Comparison of ENCODE assay signal across 13 mouse cellular contexts in genomic region chr12:29124079-29124668, GRCm38 (mm10).
DNase-seq lines count a peak whose midpoint lies in the region; ATAC-seq and TF ChIP-seq lines count a peak whose summit lies in the region.
"Had no signal": no experiment of that assay in that cellular context is flagged by ENCODE, and none has a peak within 500 bp of the region (broad histone marks: within the 10 kb centered on the region; RNA-seq: fewer than 3 reads in every experiment).

No protein-coding gene starts in this region.

- H3K4me3 ChIP-seq in hindbrain, embryonic 14.5 days (replicated peaks; ENCODE audit: low read length): no peak overlapping the region
- H3K4me3 ChIP-seq in hindbrain, embryonic 12.5 days: no peak overlapping the region
- H3K4me3 ChIP-seq in neural tube, embryonic 11.5 days (ENCODE audit: low read depth, low read length): no peak overlapping the region
- H3K4me3 ChIP-seq in limb, embryonic 14.5 days (replicated peaks; ENCODE audit: low read length): no peak overlapping the region

- no peaks in the 10 kb centered on the region for H3K36me3 ChIP-seq in hindbrain, embryonic 14.5 days (replicated peaks; ENCODE audit: control insufficient read depth, insufficient read depth)
- no peaks in the 10 kb centered on the region for H3K36me3 ChIP-seq in hindbrain, embryonic 12.5 days
- H3K36me3 ChIP-seq in neural tube, embryonic 11.5 days (ENCODE audit: control insufficient read depth, insufficient read depth, low read length): no peaks in the 10 kb centered on the region
- no peaks in the 10 kb centered on the region for H3K36me3 ChIP-seq in limb, embryonic 14.5 days (ENCODE audit: control insufficient read depth, insufficient read depth, low read length)

- no peak for TF ChIP-seq POLR2A in limb, embryonic 14.5 days (IDR thresholded peaks at IDR 0.05; ENCODE audit: borderline replicate concordance, extremely low read depth, insufficient read depth, insufficient read length)

- H3K4me2 ChIP-seq in hindbrain, embryonic 14.5 days (replicated peaks): no peak overlapping the region
- no peak overlapping the region for H3K4me2 ChIP-seq in hindbrain, embryonic 12.5 days (replicated peaks)
- no peak overlapping the region for H3K4me2 ChIP-seq in neural tube, embryonic 11.5 days (ENCODE audit: low read depth)
- no peak overlapping the region for H3K4me2 ChIP-seq in limb, embryonic 14.5 days (replicated peaks; ENCODE audit: low read depth, low read length, severe bottlenecking)

- no peaks in the 10 kb centered on the region for H3K27me3 ChIP-seq in hindbrain, embryonic 14.5 days (ENCODE audit: control insufficient read depth, insufficient read depth, low read length)
- H3K27me3 ChIP-seq in hindbrain, embryonic 12.5 days: no peaks in the 10 kb centered on the region
- no peaks in the 10 kb centered on the region for H3K27me3 ChIP-seq in neural tube, embryonic 11.5 days (ENCODE audit: control insufficient read depth, insufficient read depth, low read length)
- no peaks in the 10 kb centered on the region for H3K27me3 ChIP-seq in limb, embryonic 14.5 days (ENCODE audit: control insufficient read depth, insufficient read depth, low read length)

- peaks cover 19% of the 10 kb centered on the region for H3K4me1 ChIP-seq in hindbrain, embryonic 14.5 days (replicated peaks; ENCODE audit: control insufficient read depth, insufficient read depth, low read length)
- H3K4me1 ChIP-seq in hindbrain, embryonic 12.5 days: peaks cover 10% of the 10 kb centered on the region
- no peaks in the 10 kb centered on the region; the same call in 1 of the 2 replicates for H3K4me1 ChIP-seq in neural tube, embryonic 11.5 days (ENCODE audit: control insufficient read depth, insufficient read depth, low read length)
- peaks cover 20% of the 10 kb centered on the region for H3K4me1 ChIP-seq in limb, embryonic 14.5 days (ENCODE audit: control insufficient read depth, insufficient read depth, low read length)

- no peak for ATAC-seq in hindbrain, embryonic 14.5 days (ENCODE audit: low FRiP score)
- no peak for ATAC-seq in hindbrain, embryonic 12.5 days (ENCODE audit: low FRiP score)
- no peak for ATAC-seq in neural tube, embryonic 11.5 days (ENCODE audit: insufficient read depth, low FRiP score, low TSS enrichment)
- ATAC-seq in limb, embryonic 14.5 days (ENCODE audit: low FRiP score, low read depth): peak; percentile 42; the same call in 1 of the 2 replicates
- ATAC-seq: intestine, postnatal 0 days had no signal

- H3K27ac ChIP-seq in hindbrain, embryonic 14.5 days: peak overlapping the region; percentile 76
- H3K27ac ChIP-seq in hindbrain, embryonic 12.5 days: no peak overlapping the region; the same call in 1 of the 2 replicates
- peak overlapping the region; percentile 35; the same call in 1 of the 2 replicates for H3K27ac ChIP-seq in neural tube, embryonic 11.5 days (ENCODE audit: low read depth, low read length)
- H3K27ac ChIP-seq in limb, embryonic 14.5 days (replicated peaks; ENCODE audit: low read depth, low read length): no peak overlapping the region

- no peak overlapping the region for H3K9ac ChIP-seq in hindbrain, embryonic 14.5 days
- H3K9ac ChIP-seq in hindbrain, embryonic 12.5 days: no peak overlapping the region
- no peak overlapping the region for H3K9ac ChIP-seq in neural tube, embryonic 11.5 days (ENCODE audit: low read length)
- H3K9ac ChIP-seq in limb, embryonic 14.5 days (ENCODE audit: low read depth, low read length, severe bottlenecking): no peak overlapping the region

- no peak for DNase-seq in hindbrain, embryonic 14.5 days (ENCODE audit: low spot score)
- DNase-seq in neural tube, embryonic 11.5 days (ENCODE audit: low spot score): no peak
- no peak for DNase-seq in neural tube, embryonic 10.5 days (ENCODE audit: extremely low spot score, low spot score)
- DNase-seq in limb, embryonic 14.5 days (ENCODE audit: low spot score): peak; percentile 30
- DNase-seq in frontal cortex, postnatal 10 days (ENCODE audit: low spot score in 2 of 2): no peak
- DNase-seq in ovary, adult 18-20 months (ENCODE audit: low spot score): no peak
- DNase-seq: cerebellum, adult 9-11 months; embryo, embryonic 11 days; heart, adult 11 months; heart, postnatal 14 days; thymus, adult 2 months had no signal

- H3K9me3 ChIP-seq in hindbrain, embryonic 14.5 days (ENCODE audit: control insufficient read depth, low read length): no peaks in the 10 kb centered on the region
- no peaks in the 10 kb centered on the region for H3K9me3 ChIP-seq in hindbrain, embryonic 12.5 days (replicated peaks)
- H3K9me3 ChIP-seq in neural tube, embryonic 11.5 days (ENCODE audit: control insufficient read depth, low read length): no peaks in the 10 kb centered on the region
- H3K9me3 ChIP-seq in limb, embryonic 14.5 days (ENCODE audit: control insufficient read depth, low read length): no peaks in the 10 kb centered on the region

- 58% methylated on average over 7 of the region's 7 CpGs for WGBS in hindbrain, embryonic 14.5 days
- WGBS in hindbrain, embryonic 12.5 days: 72% methylated on average over 7 of the region's 7 CpGs
- WGBS in neural tube, embryonic 11.5 days: 59% methylated on average over 7 of the region's 7 CpGs
- 22% methylated on average over 7 of the region's 7 CpGs for WGBS in limb, embryonic 14.5 days

Comparison
In these comparisons a context has a peak if more than half of its experiments do, and no peak if none do; other contexts are left out.
1. H3K27ac ChIP-seq: peak in hindbrain, embryonic 14.5 days (single experiment) and neural tube, embryonic 11.5 days (single experiment); none in hindbrain, embryonic 12.5 days (single experiment) and limb, embryonic 14.5 days (single experiment).